Comparison of ENCODE assay signal across 11 mouse cellular contexts in the genomic region with DNA sequence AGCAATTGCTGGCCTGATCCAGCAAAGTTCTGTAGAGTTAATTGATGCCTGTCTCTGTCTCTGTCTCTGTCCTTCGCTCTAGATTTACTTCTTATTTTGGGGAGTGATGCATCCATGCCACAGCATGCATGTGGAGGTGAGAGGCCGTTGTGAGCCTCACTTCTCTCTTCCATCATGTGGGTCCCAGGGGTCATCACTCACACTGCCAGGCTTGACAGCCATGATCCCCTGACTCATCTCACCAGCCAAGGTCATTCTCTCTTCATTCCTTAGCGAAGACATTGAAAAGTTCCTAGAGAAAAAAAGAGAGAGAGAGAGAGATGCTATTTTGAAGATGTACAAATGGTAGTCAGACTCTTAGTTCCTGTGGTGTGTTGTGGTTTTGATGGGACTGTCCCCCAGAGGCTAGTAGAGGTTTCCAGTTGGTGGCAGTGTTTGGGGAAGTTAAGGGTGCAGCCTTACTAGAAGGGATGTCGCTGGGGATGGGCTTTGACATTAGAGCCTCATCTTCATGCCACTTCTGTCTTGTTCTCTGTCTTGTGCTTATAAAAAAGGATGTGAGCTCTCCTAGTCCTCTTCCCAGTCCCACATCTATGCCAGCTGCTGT.
DNase-seq lines count a peak whose midpoint lies in the region; ATAC-seq and TF ChIP-seq lines count a peak whose summit lies in the region.
"Had no signal": no experiment of that assay in that cellular context is flagged by ENCODE, and none has a peak within 500 bp of the region (broad histone marks: within the 10 kb centered on the region; RNA-seq: fewer than 3 reads in every experiment).

No protein-coding gene starts in this region.

- H3K27me3 ChIP-seq in heart, embryonic 13.5 days (replicated peaks), result no peaks in the 10 kb centered on the region
- no peaks in the 10 kb centered on the region for H3K27me3 ChIP-seq in heart, embryonic 10.5 days (ENCODE audit: insufficient read depth, poor library complexity, severe bottlenecking)
- H3K27me3 ChIP-seq: limb, embryonic 13.5 days had no signal

- H3K27ac ChIP-seq in heart, embryonic 13.5 days (replicated peaks), result peak overlapping the region; percentile 62; the same call in 1 of the 2 replicates
- H3K27ac ChIP-seq in heart, embryonic 10.5 days, result no peak overlapping the region
- peak overlapping the region; percentile 85 for H3K27ac ChIP-seq in bone marrow macrophage, adult 2 months (ENCODE audit: insufficient read depth, low read depth, low read length)
- H3K27ac ChIP-seq: limb, embryonic 13.5 days had no signal

- no peak for TF ChIP-seq CTCF in bone marrow macrophage, adult 2 months (IDR thresholded peaks at IDR 0.05; ENCODE audit: low read depth, low read length)

- TF ChIP-seq POLR2A in bone marrow macrophage, adult 2 months (IDR thresholded peaks at IDR 0.05; ENCODE audit: borderline replicate concordance, low read depth, low read length), result no peak

- no peak overlapping the region for H3K9ac ChIP-seq in heart, embryonic 13.5 days
- H3K9ac ChIP-seq: limb, embryonic 13.5 days had no signal

- H3K4me3 ChIP-seq in heart, embryonic 13.5 days, result no peak overlapping the region
- H3K4me3 ChIP-seq in heart, embryonic 10.5 days, result no peak overlapping the region
- no peak overlapping the region for H3K4me3 ChIP-seq in bone marrow macrophage, adult 2 months (ENCODE audit: insufficient read depth, low read length)
- H3K4me3 ChIP-seq: limb, embryonic 13.5 days; myocyte had no signal

- H3K9me3 ChIP-seq in heart, embryonic 13.5 days, result no peaks in the 10 kb centered on the region
- no peaks in the 10 kb centered on the region for H3K9me3 ChIP-seq in heart, embryonic 10.5 days
- H3K9me3 ChIP-seq: limb, embryonic 13.5 days had no signal

- no peak for DNase-seq in heart, embryonic 10.5 days (ENCODE audit: low spot score)
- peak; percentile 55 for DNase-seq in A20 (ENCODE audit: low read depth, low spot score)
- DNase-seq in monocyte, adult 2 months (ENCODE audit: low read depth in 1 of 2, low spot score in 2 of 2), result peak; percentile 28 to 39
- no peak for DNase-seq in embryo, embryonic 11 days
- DNase-seq in left cerebral cortex, adult 18-20 months (ENCODE audit: low spot score in 2 of 2), result no peak
- DNase-seq: lung, postnatal 14 days had no signal

- peaks cover 53% of the 10 kb centered on the region for H3K4me1 ChIP-seq in heart, embryonic 13.5 days
- H3K4me1 ChIP-seq in heart, embryonic 10.5 days, result peaks cover 27% of the 10 kb centered on the region
- H3K4me1 ChIP-seq in bone marrow macrophage, adult 2 months (ENCODE audit: control insufficient read depth, insufficient read depth, low read length), result peaks cover 48% of the 10 kb centered on the region

- no peak for ATAC-seq in heart, embryonic 13.5 days (ENCODE audit: extremely low read depth, insufficient number of reproducible peaks, low FRiP score, low TSS enrichment)
- ATAC-seq in frontal cortex, adult (ENCODE audit: low TSS enrichment), result no peak

- WGBS in heart, embryonic 13.5 days, result 70% methylated on average over 4 of the region's 4 CpGs
- WGBS in heart, embryonic 10.5 days, result 79% methylated on average over 4 of the region's 4 CpGs

- H3K4me2 ChIP-seq in heart, embryonic 13.5 days, result no peak overlapping the region
- H3K4me2 ChIP-seq: limb, embryonic 13.5 days had no signal

- H3K36me3 ChIP-seq in heart, embryonic 13.5 days, result peaks cover 39% of the 10 kb centered on the region
- H3K36me3 ChIP-seq in heart, embryonic 10.5 days, result peaks cover 41% of the 10 kb centered on the region; the same call in 1 of the 2 replicates

Comparison
In these comparisons a context has a peak if more than half of its experiments do, and no peak if none do; other contexts are left out.
1. DNase-seq: peak in A20 (single experiment) and monocyte, adult 2 months (2 of 2); none in heart, embryonic 10.5 days (single experiment), embryo, embryonic 11 days (single experiment) and left cerebral cortex, adult 18-20 months (0 of 2).